ENCODE assay signal across 1 mouse cellular context in the genomic region with DNA sequence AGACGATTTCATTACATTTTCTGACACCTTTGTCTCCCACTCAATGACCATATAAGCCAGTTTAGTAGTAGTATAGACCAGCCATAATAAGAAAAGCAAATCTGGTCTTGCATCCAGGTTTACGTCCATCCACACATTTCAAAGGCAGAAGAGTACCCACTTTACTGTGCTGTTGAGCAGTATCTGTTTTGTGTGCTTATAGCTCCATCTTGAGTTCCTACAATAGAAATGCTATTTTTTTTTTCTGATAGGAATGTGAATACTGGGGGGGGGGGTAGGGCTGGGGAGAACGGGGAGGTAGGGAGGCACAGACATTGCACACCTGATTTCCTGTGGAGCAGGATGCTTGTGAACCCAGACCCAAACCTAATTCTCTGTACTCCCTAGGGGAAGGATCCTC.
TF ChIP-seq lines count a peak whose summit lies in the region.

No protein-coding gene starts in this region.

TF ChIP-seq in CH12.LX, 34 proteins besides CTCF, POLR2A, EP300 and RAD21:
- no peak for TF ChIP-seq BHLHE40 (IDR thresholded peaks at IDR 0.05; ENCODE audit: low read depth, low read length)
- no peak for TF ChIP-seq GABPA (IDR thresholded peaks at IDR 0.05; ENCODE audit: insufficient replicate concordance, low read depth, low read length)
- TF ChIP-seq TBP (conservative IDR thresholded peaks at IDR 0.05; ENCODE audit: low read depth, low read length) = no peak
- peak; percentile 39 for TF ChIP-seq SMC3 (IDR thresholded peaks at IDR 0.05; ENCODE audit: low read depth, low read length)
- TF ChIP-seq ZNF384 (IDR thresholded peaks at IDR 0.05; ENCODE audit: low read depth, low read length) = peak; percentile 75
